Comparison of ENCODE assay signal across 25 mouse cellular contexts in the genomic region with DNA sequence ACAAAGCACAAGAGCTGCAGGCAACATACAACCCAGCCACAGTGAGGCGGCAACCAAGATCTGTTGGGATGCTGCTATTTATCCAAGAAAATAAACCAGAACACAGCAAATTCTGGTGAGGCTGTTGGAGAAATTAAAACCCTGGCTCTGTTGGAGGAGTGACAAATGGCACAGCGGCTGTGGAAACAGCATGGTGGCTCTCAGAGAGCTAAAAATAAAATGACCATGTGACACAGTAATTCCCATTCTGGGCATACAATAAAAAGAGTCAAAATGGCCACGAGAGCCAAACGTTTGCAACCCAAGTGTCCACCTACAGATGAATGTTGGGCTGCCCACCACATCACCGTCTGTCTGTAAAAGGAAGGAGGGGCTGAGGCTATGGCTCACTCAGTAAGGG. TPM values are rescaled to one million over a fixed set of nuclear protein-coding genes. Genes with fewer than 3 reads are reported as not detected.
"Had no signal": no experiment of that assay in that cellular context is flagged by ENCODE, and none has a peak within 500 bp of the region (broad histone marks: within the 10 kb centered on the region; RNA-seq: fewer than 3 reads in every experiment).

No protein-coding gene starts in this region.

- H3K4me2 ChIP-seq: limb, embryonic 12.5 days; lung, embryonic 14.5 days; midbrain, embryonic 12.5 days; neural tube, embryonic 15.5 days had no signal

- H3K9me3 ChIP-seq: limb, embryonic 12.5 days; midbrain, embryonic 12.5 days; neural tube, embryonic 15.5 days had no signal

- H3K9ac ChIP-seq: limb, embryonic 12.5 days; lung, embryonic 14.5 days; midbrain, embryonic 12.5 days; neural tube, embryonic 15.5 days had no signal

- DNase-seq: kidney, adult 18-20 months; kidney, postnatal 14 days; lung, embryonic 14.5 days; lung, postnatal 14 days; right cerebral cortex, adult 18-20 months; right cerebral cortex, postnatal 25 days; thymus, adult 18-20 months; thymus, postnatal 14 days had no signal

- H3K27ac ChIP-seq: left cerebral cortex, adult 2 months; limb, embryonic 12.5 days; midbrain, embryonic 12.5 days; neural tube, embryonic 15.5 days; stomach, postnatal 0 days had no signal

- H3K4me1 ChIP-seq: limb, embryonic 12.5 days; midbrain, embryonic 12.5 days had no signal

- H3K27me3 ChIP-seq: limb, embryonic 12.5 days; midbrain, embryonic 12.5 days; neural tube, embryonic 15.5 days had no signal

- H3K36me3 ChIP-seq: limb, embryonic 12.5 days; midbrain, embryonic 12.5 days; neural tube, embryonic 15.5 days had no signal

- H3K4me3 ChIP-seq: left cerebral cortex, adult 2 months; limb, embryonic 12.5 days; midbrain, embryonic 12.5 days; myocyte; neural tube, embryonic 15.5 days had no signal

RNA-seq across cellular contexts. Expression of a gene that starts 55.9 kb away (rescaled TPM):
- total RNA-seq: layer of hippocampus, adult 8-10 months; layer of hippocampus, postnatal 14 days; left cerebral cortex, adult 2 months; left cerebral cortex, postnatal 25 days; liver, adult 2 months; megakaryocyte-erythroid progenitor cell, adult 5-6 weeks had no signal
- polyA plus RNA-seq: kidney, embryonic 14.5 days; large intestine, adult 2 months; limb, embryonic 12.5 days; liver, adult 2 months; liver, embryonic 16.5 days; lung, embryonic 14.5 days; midbrain, embryonic 12.5 days; neural tube, embryonic 11.5 days; neural tube, embryonic 15.5 days; small intestine, adult 2 months; stomach, postnatal 0 days; urinary bladder, adult 2 months had no signal
